Mouse (Mus musculus) lung, adult 2 months (tissue): ENCODE data around the gene Galnt7.

Experiments
- CTCF ChIP-seq: fragments of 200-500 bp; IDR thresholded peaks from 2 replicates; pipeline ENCODE4 v1.5.1; 2011; ENCODE audit warnings: mild to moderate bottlenecking, low read length, control low read depth; ENCODE audit not compliant: insufficient read depth
- POLR2A ChIP-seq: fragments of 200-500 bp; IDR thresholded peaks from 2 replicates; pipeline ENCODE4 v1.6.1; 2011; ENCODE audit warnings: low read depth, mild to moderate bottlenecking, control low read depth, low read length, borderline replicate concordance; ENCODE audit errors: extremely low read depth

DNA sequence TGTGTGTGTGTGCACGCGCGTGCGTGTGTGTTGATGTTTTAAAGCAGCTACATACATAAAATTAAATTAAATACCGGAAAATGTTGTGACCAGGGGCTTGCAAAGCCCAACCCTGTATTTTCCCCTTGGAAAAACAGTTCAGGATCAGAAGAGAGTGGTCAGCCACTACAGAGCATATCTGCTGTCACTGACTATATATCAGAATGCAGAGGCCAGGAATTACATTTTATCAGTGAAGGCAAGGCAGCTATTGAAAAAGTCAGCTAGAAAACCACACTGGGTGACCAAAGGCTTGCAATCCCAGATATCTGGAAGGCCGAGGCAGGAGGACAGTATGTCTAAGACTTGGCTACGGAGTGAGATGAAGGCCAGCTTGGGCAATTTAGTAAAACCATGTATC is 84.8 kb downstream of the Galnt7 start:
- TF ChIP-seq CTCF (no peak), POLR2A (no peak)
